Mouse (Mus musculus): ENCODE data around the gene Pnkp.

The Pnkp gene

GRCm38 (mm10) chr7:44905430-44905829 is 48.5 kb downstream of the Pnkp start:
- DNase-seq (ENCODE audit: low spot score) = no peak

GRCm38 (mm10) chr7:44908706-44909476 is 52.0 kb downstream of the Pnkp start:
- no peak for DNase-seq (ENCODE audit: low spot score)

All from urinary bladder, postnatal 10 days (tissue).